Mouse (Mus musculus) lung, postnatal 25 days (tissue): ENCODE results near the gene Tnrc6c.
A peak's percentile ranks its signal among the peaks of the same experiment; 100 is the strongest.

Source experiments
- DNase-seq: peaks from one replicate; pipeline ENCODE4 v3.0.0; 2022; ENCODE audit warnings: low spot score

Tnrc6c gene

DNA sequence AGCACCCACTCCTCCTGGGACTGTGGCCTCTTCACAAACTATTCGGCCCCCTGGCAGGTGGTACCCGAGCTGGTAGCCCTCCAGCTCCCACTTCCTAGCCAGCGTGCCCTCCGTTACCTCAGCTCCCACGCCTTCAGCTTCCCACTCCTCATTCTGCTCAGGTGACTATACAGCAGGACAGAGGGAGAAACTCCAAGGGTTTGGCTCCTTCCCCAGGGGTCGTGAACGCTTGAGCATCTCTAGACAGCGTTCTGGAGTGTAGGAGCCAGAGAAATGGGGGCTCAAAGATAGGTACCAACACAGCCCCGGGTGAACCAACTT, 137.3 kb downstream of the Tnrc6c start:
- no peak for DNase-seq

DNA sequence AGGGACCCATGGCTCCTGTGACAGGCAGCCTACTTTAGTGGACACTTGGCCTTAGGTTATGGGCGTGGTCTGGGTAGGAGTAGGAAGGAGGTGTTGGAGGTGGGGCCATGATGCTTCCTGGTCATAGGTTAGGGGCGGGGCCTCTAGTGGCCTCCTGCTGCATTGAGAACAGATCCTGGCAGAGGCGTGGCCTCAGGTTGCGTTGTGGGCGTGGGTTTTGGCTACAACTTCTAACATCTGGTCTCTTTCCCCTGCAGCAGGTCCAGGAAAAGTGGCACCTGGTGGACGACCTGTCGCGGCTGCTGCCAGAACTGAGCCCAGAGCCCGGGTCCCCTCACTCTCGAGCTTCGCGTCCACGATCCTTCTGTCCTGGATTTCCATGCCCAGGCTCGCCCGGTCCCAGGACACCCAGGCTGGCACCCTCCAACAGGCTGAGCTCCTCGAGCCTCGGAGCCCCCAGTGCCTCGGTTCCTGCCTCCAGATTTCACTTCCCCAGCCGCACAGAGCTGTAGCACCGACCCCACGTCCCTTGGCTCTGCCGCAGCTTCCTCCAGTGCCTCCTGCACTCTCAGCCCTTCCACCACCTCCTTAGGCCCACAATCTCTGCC, 138.3 kb downstream of the Tnrc6c start:
- peak; percentile 91 for DNase-seq

DNA sequence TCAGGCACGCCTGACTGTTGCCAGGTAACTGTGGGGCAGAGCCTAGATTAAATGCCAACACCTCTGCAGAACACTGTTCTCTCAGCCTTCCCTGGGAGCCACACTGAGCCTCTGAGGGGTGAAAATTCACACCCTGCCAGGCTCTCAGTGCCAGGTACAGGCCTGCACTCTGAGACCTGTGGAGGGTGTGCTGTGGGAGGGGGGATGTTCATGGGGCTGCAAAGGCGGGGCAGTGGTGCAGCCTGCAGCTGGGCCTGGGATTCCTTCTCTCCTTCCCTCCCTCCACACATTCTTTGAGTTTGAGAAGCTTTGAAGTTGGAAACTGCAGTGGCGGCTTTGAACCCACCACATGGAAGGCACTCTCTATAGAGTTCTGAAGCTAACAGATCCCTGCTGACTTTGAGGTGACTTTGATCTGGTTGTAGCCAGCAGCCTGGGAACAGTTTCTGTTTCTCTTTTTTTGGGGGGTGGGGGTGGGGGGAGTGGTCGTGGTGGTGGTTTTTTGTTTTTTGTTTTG, 140.0 kb downstream of the Tnrc6c start:
- DNase-seq: no peak

DNA sequence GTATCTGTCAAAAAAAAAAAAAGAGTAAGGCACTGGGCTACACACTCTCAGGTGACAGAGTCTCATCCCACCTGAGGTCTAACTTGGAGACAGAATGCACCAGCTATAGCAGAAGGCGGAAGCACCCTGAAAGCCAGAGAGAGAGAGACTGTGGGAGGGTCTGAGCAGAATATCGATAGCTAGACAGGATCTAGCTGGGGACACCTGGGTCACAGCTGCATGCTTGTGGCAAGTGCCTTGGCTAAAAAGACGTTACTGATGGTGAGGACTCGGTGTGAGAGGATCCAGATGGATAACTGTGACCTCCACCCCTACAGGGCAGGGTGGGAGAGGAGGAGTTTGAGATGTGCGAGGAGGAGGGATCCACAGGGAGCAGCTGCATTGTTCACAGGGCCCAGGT, 142.9 kb downstream of the Tnrc6c start:
- DNase-seq: no peak

DNA sequence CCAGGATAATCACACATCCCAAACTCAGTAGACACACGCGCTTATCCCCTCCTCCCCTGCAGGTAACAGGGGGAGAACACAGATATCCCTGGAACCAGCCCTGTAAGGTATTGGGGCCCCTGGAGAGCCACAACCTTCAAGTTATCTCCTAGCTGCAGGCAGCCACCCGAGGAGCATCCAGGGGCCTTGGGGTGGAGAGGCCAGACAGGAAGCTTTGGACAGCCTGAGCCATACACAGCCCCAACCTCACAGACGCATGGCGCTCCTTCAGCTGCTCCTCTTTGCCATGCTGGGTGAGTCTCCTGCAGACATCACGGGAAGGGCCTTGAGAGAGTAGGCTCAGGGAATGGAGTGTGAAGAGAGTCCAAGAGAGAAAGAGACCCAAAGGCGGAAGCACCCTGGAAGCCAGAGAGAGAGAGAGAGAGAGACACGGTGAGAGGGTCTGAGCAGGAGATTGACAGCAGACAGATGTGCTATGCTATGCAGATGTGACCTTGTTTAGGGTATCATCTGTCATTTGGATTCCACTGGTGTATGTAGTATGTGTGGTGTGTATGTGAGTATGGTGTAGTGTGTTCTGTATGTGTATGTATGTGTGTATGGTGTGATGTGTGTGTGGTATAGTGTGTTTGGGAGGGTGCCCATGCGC, 143.5 kb downstream of the Tnrc6c start, which contains the start of gene 6030468B19Rik:
6030468B19Rik (plus strand) TSS at position 150 of the 649 bp plus-strand sequence.
- no peak for DNase-seq

DNA sequence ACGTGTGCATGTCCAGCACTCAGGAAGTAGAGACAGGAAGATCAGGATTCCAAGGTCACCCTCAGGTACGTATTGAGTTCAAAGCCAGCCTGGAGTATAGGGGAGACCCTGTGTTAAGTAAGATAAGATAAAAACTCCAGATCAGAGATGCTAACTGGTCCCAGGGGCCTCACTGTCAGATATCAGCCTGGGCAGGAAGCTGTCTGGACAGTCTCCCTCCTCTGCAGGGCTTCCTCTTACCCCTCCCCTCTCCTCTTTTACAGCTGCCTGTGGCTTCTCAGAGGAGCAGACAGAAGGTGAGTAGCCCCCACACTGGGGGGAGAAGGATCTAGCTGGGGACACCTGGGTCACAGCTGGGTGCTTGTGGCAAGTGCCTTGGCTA, 144.1 kb downstream of the Tnrc6c start:
- no peak for DNase-seq

DNA sequence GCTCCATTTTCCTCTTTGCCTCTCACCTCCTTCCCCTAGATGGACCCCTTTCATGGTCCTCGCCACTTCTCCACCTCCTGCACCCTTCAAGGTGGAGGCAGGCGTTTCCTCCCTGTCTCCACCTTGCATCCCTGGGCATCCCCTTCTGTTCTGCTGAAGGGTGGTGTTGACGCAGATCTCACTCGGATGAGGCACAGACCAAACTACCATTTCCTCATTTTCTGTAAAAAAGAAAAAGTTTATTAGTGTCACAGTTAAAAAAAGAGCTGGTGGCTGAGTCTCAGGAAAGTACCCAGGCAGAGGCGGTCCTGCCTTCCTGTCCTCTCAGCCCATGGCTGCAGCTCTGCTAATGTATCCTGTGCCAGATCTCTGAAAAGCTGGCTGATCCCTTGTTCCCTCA, 145.1 kb downstream of the Tnrc6c start:
- DNase-seq: no peak

DNA sequence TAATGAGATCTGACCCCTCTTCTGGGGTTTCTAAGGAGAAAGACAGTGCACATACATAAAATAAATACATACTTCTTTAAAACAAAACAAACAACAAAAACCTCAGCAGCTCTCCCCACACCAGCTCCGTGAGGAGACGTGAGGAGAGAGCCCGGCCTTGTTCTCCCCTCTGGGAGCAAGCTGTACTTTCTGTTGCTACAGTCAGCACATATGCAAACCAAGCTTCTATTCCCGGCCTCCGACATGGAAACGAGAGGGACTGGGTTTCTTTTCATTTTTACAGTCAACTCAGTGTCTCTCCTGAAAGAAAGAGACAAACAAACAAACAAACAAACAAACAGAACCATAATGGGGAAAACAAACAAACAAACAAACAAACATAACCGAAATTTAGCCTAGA, 145.9 kb downstream of the Tnrc6c start:
- DNase-seq: no peak

DNA sequence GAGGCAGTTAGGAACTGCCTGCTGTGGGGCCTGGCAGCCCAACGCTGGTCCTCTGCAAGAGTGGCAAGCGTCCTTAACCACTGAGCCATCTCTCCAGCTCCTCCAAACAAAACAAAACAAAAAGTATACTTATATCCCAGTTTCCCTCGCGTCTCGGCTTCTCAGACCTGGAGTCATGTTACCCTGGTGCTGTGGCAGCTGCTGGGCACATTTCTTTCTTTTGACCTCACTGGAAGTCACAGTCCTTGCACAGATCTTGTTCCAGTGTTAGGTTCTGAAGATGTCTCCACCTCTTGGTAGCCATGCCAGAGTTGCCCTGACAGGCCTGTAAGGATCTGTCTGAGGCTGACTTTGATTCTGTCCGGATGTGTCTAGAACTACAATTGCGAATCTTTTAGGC, 147.6 kb downstream of the Tnrc6c start:
- DNase-seq: no peak

DNA sequence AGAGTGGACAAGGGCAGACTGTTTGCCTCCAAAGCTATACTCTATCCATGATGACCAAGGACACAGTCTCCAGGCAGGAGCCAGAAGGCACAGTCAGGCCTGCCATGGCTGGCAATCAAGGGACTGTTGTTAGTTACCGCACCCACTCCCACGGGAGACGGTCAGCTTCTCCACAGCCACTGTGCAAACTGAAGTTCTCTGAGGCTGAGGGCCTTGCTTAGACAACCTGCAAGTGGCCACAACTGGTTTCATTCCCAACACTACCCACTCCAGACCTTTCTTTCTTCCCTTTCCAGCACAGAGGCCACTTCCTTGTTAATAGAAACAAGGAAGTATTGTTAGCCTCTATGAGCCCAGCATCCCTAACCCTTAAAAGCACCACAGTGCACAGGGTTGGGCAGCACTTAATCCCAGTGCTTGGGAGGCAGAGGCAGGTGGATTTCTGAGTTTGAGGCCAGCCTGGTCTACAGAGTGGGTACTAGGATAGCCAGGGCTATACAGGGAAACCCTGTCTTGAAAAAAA, 149.1 kb downstream of the Tnrc6c start:
- no peak for DNase-seq

DNA sequence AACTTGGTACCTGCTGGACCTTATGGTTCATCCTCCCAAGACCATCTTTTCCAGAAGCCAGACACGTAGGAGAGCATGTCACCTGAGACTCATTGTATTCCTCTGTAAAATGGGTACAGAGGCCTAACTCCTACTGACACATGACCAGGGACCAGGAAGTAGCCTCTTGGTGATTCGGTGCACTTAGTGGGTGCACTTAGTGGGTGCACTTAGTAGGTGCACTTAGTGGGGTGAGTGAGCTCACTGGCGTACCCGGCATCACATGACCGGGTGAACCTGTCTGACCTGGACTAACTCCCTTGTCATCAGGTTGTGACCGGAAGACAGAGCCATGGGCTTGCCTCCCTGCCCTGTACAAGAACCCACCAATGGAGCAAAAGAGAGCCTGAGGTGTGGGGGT, 152.7 kb downstream of the Tnrc6c start:
- DNase-seq: no peak

DNA sequence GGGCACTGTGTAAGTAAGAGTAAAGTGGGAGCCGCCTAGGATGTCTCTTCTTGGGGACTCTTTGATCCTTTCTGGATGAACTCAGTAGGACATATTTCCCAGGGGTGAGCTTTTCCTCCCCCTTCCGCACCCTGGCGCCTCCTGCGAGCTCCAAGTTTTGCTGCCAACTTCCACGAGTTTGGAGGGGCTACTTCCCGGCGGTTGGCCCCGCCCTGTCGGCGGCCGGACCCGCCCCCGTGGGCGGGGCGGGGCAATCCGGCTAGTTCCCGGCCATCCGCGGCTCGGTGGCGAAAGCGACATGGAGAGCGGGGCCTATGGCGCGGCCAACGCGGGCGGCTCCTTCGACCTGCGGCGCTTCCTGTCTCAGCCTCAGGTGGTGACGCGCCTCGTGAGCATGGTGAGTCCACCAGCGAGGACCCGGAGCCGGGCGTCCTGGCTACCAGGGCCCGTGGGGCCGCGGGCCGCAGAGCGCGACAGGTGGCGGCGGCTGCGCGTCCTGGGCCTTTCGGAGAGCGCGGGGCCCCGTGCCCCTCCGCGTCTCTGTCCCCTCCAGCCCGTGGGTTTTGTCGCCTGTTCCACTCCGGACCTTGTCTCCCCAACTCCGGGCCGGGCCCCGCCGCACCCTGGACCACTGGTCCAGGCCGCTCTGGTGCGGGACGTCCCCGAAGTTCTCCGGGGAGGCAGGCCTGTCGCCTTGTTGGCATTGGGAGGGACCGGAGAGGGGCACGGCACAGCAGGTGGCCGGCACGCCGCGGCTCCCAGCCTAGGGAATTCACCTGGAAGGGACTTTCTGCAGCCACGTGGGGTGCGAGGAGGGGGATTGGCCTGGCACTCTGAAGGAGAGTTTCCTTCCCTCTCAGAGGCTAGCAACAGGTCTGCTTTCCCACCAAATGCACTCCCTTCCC, 155.6 kb downstream of the Tnrc6c start, which contains the start of the genes Gm20708 and Syngr2:
Gm20708 (plus strand) TSS at position 262 of the 905 bp plus-strand sequence.
Syngr2 (plus strand) TSS at position 262 of the 905 bp plus-strand sequence.
- DNase-seq: peak; percentile 68

DNA sequence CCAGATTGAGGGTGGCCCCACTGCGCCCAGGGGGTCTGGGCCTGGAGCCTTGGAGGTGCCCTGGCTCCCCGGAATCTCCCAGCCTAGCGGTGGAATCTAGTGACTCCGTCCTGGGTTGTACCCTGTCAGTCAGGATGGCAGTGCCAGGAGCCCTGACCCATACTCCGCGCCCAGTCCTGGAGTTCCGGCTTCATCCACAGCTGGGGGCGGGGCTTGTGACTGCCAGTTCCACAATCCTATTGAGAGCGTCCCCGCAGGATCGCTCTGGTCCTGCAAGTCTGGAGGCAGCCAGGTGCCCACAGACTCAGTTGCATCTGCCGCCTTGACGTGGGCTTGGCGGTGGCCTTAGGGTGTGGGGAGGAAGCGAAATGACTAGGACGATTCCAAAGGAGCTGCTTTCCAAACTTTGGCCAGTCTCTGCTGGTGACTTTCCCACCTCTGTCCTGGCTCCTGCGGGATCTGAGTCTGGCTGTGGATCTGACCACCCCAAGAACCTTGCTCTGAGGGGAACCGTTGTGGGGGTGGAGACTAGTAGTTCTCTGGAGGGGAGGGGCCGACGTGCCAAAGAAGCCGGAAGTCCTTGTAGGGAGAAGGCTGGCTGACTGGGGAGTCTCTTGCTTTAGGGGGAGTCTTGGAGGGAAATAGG, 156.4 kb downstream of the Tnrc6c start:
- peak; percentile 91 for DNase-seq
